Mouse (Mus musculus): Measurements from ENCODE around the gene Gm20388.

The Gm20388 gene

DNA sequence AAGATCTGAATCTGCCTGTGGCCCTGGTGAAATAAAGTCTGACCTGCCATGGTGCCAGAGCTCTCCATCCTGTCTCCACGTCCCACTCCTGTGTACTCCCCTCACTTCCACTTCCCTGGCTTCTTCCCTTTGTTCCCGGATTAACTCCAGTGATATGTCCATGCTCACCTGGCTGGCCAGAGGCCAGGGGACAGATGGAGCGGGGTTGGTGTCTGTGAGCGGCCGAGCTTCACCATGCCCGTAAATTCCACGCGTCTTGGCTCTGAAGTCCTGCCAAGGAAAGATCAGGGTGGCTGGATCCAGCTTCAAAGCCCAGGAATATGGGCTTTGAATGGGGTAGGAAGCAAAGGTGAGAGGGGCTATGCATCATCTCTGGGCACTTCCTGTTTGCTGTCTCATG is 256.5 kb downstream of the Gm20388 start:
- DNase-seq (ENCODE audit: low read depth, low spot score): no peak

DNA sequence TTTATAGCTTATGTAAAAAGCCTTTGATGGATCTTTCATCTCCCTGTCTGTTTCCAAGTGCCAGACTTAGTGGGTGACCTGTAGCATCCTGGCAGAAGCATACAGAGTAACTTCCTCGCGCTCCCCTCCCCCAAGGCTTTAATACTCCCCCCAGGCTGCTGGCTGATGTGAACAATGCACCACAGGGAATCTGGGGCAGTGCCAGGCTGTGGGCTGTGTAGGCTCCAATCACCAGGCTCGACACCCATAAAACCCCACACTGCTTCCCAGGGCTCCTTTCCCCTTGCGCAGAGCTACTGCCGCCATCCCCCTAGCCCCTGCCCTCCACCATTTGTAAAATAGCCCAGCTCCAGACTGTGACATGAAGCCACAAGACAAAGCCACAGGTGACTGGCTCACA is 257.2 kb downstream of the Gm20388 start:
- DNase-seq (ENCODE audit: low read depth, low spot score): no peak

GRCm38 (mm10) chr8:120169119-120169518 is 258.5 kb downstream of the Gm20388 start:
- DNase-seq (ENCODE audit: low read depth, low spot score): no peak

GRCm38 (mm10) chr8:120173195-120173594 is 262.6 kb downstream of the Gm20388 start:
- DNase-seq (ENCODE audit: low read depth, low spot score): no peak

GRCm38 (mm10) chr8:120174606-120175005 is 264.0 kb downstream of the Gm20388 start:
- DNase-seq (ENCODE audit: low read depth, low spot score): no peak

GRCm38 (mm10) chr8:120176605-120177004 is 266.0 kb downstream of the Gm20388 start:
- no peak for DNase-seq (ENCODE audit: low read depth, low spot score)

DNA sequence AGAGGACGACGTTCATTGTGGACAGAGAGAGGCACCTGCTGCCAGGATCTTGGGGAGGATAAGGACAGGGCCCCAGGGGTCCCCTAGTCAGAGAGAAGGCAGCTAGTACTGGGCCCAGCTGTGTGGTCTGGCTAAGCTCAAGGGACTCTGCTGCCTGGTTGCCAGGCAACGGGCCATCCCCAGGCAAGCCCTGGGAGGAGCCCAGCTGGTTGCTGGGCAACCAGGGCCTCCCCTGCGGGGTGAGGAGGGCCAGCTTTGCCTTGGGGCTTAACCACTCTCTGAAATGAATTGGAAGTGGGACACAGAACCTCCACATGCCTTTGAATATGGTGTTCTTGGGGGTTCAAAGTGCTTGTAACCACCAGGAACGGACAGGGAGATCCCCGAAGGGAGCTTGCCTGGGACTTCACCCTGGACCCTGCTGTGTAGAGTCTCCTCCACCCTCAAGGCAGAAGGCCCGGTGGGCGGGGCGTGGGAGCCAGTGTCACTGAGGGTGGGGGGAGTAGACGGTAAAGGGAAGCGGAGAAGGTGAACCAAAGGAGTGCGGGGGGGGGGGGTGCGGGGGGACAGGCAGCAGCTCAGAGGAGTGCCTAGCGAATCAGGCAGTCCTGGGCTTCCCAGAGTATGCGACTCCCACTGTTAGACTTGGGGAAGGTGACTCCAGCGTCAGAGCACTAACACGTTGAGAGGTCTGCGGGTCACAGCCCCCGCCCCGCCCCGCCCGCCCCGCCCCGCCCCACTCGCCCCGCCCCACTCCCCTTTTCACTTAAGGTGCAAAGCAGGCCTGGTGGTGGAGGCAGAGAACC is 266.9 kb downstream of the Gm20388 start, which contains the start of gene Fam92b:
TSS of gene Fam92b (minus strand) at position 149 of the 806 bp plus-strand sequence.
- no peak for DNase-seq (ENCODE audit: low read depth, low spot score)

DNA sequence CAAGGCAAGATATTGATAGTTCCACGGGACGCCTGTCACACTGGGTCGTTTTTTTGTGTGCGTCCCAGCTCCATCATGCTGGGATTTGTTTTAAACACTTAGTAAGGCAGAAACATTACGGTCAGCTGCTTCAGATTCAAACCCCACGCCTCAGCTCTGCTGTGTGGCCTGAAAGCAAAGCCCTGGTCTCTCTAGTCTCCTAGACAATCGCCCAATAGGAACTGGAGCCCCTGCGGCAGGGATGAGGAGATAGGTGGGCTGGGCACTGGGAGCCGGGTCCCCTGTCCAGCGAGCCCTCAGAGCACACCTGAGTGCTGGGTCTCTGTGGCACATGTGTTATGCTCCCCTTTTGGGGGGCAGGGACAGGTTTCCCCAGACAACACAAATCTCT is 267.5 kb downstream of the Gm20388 start:
- no peak for DNase-seq (ENCODE audit: low read depth, low spot score)

- DNase-seq (ENCODE audit: low read depth, low spot score): peak; percentile 51
Measured at GRCm38 (mm10) chr8:120179027-120179431, 268.4 kb downstream of the Gm20388 start.

GRCm38 (mm10) chr8:120180445-120180970 is 269.9 kb downstream of the Gm20388 start:
- no peak for DNase-seq (ENCODE audit: low read depth, low spot score)

- no peak for DNase-seq (ENCODE audit: low read depth, low spot score)
Measured at GRCm38 (mm10) chr8:120181274-120181673, 270.6 kb downstream of the Gm20388 start.

DNA sequence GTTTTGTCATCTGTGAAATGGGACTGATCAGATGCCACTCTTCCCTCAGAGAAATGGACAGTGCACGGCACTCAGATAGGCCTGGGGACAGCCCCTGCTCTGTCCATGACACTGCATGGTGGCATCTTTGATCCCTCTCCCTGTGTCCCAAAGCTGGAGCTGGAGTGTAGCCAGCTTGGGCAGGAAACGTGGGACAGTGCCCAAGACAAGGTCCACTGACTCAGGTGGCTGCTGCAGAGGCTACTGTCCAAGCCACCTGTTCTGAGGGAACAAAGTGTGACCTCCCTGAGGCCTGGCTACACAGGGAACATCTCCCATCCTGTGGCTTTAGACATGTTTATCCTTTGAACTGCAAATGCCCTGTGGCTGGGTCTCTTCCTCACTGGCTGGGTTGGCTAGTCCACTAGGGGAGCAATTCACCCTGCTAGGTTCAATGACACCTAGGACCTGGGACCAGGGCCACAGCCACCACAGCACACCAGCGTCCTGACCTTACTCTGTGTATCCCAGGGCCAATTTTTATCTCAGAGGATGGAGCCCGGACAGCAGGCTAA is 271.3 kb downstream of the Gm20388 start:
- no peak for DNase-seq (ENCODE audit: low read depth, low spot score)

- no peak for DNase-seq (ENCODE audit: low read depth, low spot score)
Measured at GRCm38 (mm10) chr8:120184366-120184765, 273.7 kb downstream of the Gm20388 start.

DNA sequence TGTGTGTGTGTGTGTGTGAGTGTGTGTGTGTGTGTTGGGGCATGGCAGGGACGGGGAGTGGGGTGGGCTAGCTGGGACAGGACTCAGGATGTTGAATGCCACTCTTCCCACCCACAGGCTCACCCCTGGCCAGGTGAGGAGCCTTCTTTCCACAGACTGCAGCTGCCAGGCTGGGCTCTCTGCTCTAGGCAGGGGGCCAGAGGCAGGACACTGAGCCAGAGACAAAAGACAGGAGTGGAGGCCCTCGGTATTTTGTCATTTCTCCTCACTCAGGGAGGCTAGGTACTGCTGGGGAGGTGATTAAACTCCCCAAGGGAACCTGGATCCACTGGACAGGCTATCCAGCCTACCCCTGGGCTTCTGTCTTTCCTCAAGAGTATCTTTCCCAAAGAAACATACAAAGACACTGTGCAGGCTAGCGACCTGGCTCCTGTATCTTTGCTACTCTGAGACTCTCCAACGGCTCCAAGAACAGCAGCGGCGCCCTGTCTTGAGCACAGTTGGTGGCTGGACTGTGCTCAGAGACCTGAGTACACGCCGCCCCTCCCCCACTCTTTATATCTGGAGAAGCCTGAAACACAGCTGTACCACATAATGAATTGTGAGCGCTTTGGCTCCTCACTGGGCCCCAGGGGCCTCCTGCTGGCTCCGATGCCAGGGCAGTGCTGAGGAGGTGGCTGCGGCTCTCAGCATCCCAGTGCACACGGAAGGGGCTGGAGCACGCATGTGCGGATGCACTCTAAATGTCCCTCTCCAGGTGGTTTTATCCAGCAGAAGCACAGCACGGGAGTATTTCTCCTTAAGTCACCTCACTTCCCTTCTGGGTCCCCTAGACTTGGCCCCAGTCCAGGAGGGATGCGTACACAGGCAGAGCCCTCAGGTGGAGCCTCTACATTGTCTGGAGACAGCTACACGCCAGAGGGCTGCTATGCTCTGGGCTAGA is 274.5 kb downstream of the Gm20388 start:
- DNase-seq (ENCODE audit: low read depth, low spot score): no peak

GRCm38 (mm10) chr8:120186454-120186853 is 275.8 kb downstream of the Gm20388 start:
- DNase-seq (ENCODE audit: low read depth, low spot score): no peak

- DNase-seq (ENCODE audit: low read depth, low spot score): no peak
Measured at GRCm38 (mm10) chr8:120188510-120188909, 277.9 kb downstream of the Gm20388 start.

DNA sequence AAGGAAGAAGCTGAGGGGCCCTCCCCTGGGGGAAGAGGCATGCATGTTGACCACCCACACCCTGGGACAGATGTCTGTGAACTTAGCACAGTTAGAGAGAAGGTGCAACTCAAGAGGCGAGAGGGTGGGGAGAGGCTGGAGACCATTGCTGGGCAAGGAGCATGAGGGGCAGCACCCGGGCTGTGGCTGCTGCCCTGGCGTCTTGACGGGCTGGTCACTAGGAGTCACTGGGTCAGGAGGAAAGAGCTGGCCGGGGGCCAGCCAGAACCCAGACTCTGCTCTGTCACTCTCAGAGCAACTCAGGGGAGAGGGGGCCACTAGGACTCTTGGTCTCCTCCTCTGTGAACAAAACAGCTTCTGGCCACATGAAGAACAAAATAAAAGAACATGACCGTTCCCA is 278.8 kb downstream of the Gm20388 start:
- no peak for DNase-seq (ENCODE audit: low read depth, low spot score)

DNA sequence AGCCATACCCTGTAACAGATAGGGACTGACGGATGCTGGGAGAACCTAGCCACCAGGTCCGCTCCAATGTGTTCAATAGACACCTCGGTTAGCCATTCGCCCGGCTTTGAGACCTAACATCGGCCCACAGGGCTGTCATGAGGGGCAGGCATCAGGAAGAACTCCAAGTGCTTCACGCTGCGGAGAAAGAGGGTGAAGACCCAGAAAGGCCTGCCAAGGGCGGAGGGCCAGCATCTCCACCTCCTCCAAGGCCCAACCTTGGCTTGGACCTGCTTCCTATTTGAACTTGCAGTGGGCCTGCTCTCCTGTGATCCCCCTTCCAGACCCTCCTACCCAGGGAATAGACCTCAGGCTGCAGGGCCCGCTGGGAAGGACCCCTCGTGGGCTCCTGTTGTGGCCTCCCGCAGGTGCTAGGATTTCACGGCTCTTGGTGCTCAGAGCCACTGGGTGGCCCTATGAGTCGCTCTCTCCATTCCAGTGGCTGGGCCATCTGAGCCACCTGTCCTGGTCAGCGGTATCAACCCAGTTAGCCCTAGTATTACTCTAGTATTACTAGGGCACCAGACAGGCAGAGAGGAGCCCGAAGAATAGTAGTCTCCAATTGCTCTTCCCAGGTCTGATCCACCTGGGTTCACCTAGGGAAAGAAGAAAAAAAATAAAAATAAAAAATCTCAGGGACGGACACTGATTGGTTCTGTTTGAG is 279.6 kb downstream of the Gm20388 start:
- DNase-seq (ENCODE audit: low read depth, low spot score): no peak

- DNase-seq (ENCODE audit: low read depth, low spot score): no peak
Measured at GRCm38 (mm10) chr8:120190810-120191413, 280.3 kb downstream of the Gm20388 start.

GRCm38 (mm10) chr8:120191633-120192032 is 281.0 kb downstream of the Gm20388 start:
- no peak for DNase-seq (ENCODE audit: low read depth, low spot score)

DNA sequence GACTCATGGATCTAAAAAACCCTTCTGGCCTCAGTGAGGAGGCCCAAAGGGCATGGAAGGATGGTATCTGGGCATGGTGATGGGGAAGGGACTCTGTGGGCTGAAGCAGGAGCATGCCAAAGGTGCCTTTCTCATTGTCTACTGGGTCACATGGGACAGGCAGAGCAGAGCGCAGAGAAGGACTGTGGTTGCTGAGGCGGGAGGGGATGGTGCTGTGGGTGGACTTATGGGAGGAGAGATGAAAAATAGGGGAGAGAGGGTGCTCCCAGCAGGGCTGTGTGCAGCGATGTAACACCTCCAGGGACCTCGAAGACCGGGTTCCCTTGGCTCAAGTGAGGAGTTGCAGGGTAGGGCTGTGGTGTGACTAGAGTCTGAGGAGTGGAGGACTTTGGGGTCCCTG is 281.5 kb downstream of the Gm20388 start:
- DNase-seq (ENCODE audit: low read depth, low spot score): no peak

All from c-Kit-negative CD71-positive TER-119-positive erythroid progenitor cells, embryonic 14.5 days (primary cell).